Mouse (Mus musculus) liver, embryonic 14.5 days (tissue): ENCODE data around the gene Ramp3. TPM values are rescaled to one million over a fixed set of nuclear protein-coding genes. Genes with fewer than 3 reads are reported as not detected.
A peak's percentile ranks its signal among the peaks of the same experiment; 100 is the strongest.

Source experiments
- ATAC-seq: fragments of 200-750 bp; cut with Nextera tagmentation; 2 replicates; pipeline ENCODE4 v1.8.0; 2017; ENCODE audit warnings: moderate number of reproducible peaks, mild to moderate bottlenecking, moderate library complexity; ENCODE audit not compliant: insufficient read depth
- DNase-seq, 3 experiments: peaks; one replicate each; pipeline ENCODE4 v3.0.0-alpha.2; 2012 to 2013; ENCODE audit warnings: low read depth in 3 of 3, low spot score in 3 of 3
- H3K27ac ChIP-seq: fragments of 300-500 bp; sonication (generic); 2 replicates; pipeline ENCODE4 v1.5.1; 2014; ENCODE audit warnings: moderate library complexity, mild to moderate bottlenecking, control low read depth, inconsistent platforms
- H3K27me3 ChIP-seq: fragments of 300-500 bp; sonication (generic); 2 replicates; pipeline ENCODE4 v1.6.1; 2014; ENCODE audit warnings: mild to moderate bottlenecking, low read length, moderate library complexity; ENCODE audit not compliant: control insufficient read depth, insufficient read depth
- H3K36me3 ChIP-seq: fragments of 300-500 bp; sonication (generic); replicated peaks from 2 replicates; pipeline ENCODE4 v1.6.1; 2014; ENCODE audit warnings: low read depth; ENCODE audit not compliant: control insufficient read depth, insufficient read depth
- H3K4me1 ChIP-seq, 2 experiments: fragments of 200-500 bp in 1 of 2; fragments of 300-500 bp in 1 of 2; sonication (generic) in 1 of 2; replicated peaks; 2 replicates each; pipeline ENCODE4 v1.6.1; 2012 to 2014; ENCODE audit warnings: antibody characterized with exemption in 1 of 2, inconsistent platforms in 1 of 2, low read length in 1 of 2; ENCODE audit not compliant: control insufficient read depth in 2 of 2, insufficient read depth in 2 of 2
- H3K4me2 ChIP-seq: fragments of 300-500 bp; sonication (generic); 2 replicates; pipeline ENCODE4 v1.6.1; 2014; ENCODE audit warnings: low read depth, mild to moderate bottlenecking, control low read depth, moderate library complexity
- H3K4me3 ChIP-seq, 2 experiments: fragments of 200-500 bp in 1 of 2; fragments of 300-500 bp in 1 of 2; sonication (generic) in 1 of 2; 2 replicates each; pipeline ENCODE4 v1.5.1; 2012 to 2014; ENCODE audit warnings: low read depth in 2 of 2, low read length in 2 of 2, mild to moderate bottlenecking in 2 of 2, control low read depth in 1 of 2, inconsistent platforms in 1 of 2, moderate library complexity in 1 of 2; ENCODE audit not compliant: insufficient read depth in 1 of 2
- H3K9ac ChIP-seq: fragments of 300-500 bp; sonication (generic); replicated peaks from 2 replicates; pipeline ENCODE4 v1.6.1; 2014; ENCODE audit warnings: mild to moderate bottlenecking, control low read depth, moderate library complexity
- H3K9me3 ChIP-seq: fragments of 300-500 bp; sonication (generic); 2 replicates; pipeline ENCODE4 v1.6.1; 2016; ENCODE audit warnings: low read length, mixed read lengths; ENCODE audit not compliant: control insufficient read depth
- CTCF ChIP-seq: IDR thresholded peaks from 2 replicates; pipeline ENCODE4 v1.5.1; 2016; ENCODE audit warnings: antibody characterized with exemption, low read depth, control low read depth
- EP300 ChIP-seq: IDR thresholded peaks from 2 replicates; pipeline ENCODE4 v1.6.1; 2016; ENCODE audit warnings: antibody characterized with exemption, low read depth
- WGBS: fragments of 180-500 bp; shearing (Covaris S2); extraction: QIAGEN DNeasy Blood & Tissue Kit; methylation state at CpG from one replicate; pipeline ENCODE4 v1.1.7; 2014; ENCODE audit not compliant: insufficient replicate concordance; 5-methylcytosine and 5-hydroxymethylcytosine counted together
- polyA plus RNA-seq, 2 experiments: library from polyadenylated mRNA; depleted of rRNA in 1 of 2; stranded (reverse) in 1 of 2; unstranded in 1 of 2; fragments of >200 nt; fragmentation: Nextera tagmentation in 1 of 2; extraction: Ambion mirVana in 1 of 2; gene quantifications; 2 replicates each; pipeline versions ENCODE4 v1.2.1 to v1.2.3; 2012 to 2014

Gene Ramp3
- polyA plus RNA-seq, 2 experiments = 0.04 TPM; not detected in 1

- H3K36me3 ChIP-seq = no peaks in the 10 kb centered on the region
- H3K4me1 ChIP-seq = no peaks in the 10 kb centered on the region
- H3K27ac ChIP-seq = no peak overlapping the region
- no peak overlapping the region for H3K4me3 ChIP-seq
- TF ChIP-seq EP300 (no peak), CTCF (no peak)
- no peak for DNase-seq
- no peak for ATAC-seq
- no peak overlapping the region for H3K4me2 ChIP-seq
- H3K9me3 ChIP-seq = no peaks in the 10 kb centered on the region
- WGBS = 51% methylated on average over 6 of the region's 6 CpGs
- no peaks in the 10 kb centered on the region for H3K27me3 ChIP-seq
- H3K9ac ChIP-seq = no peak overlapping the region
Measured at GRCm38 (mm10) chr11:6692341-6692740, 34.0 kb downstream of the Ramp3 start.

GRCm38 (mm10) chr11:6694114-6694513 lies 35.8 kb downstream of the Ramp3 start:
- TF ChIP-seq EP300 (no peak), CTCF (no peak)
- Histone ChIP-seq H3K9me3 (no peaks in the 10 kb centered on the region), H3K4me1 (no peaks in the 10 kb centered on the region), H3K4me2 (no peak overlapping the region), H3K27ac (no peak overlapping the region), H3K27me3 (no peaks in the 10 kb centered on the region), H3K36me3 (no peaks in the 10 kb centered on the region), H3K9ac (no peak overlapping the region), H3K4me3 (no peak overlapping the region)
- DNase-seq (no peak), ATAC-seq (no peak)
- WGBS = 59% methylated on average over 10 of the region's 10 CpGs

- Histone ChIP-seq H3K36me3 (no peaks in the 10 kb centered on the region), H3K9me3 (no peaks in the 10 kb centered on the region), H3K4me1 (no peaks in the 10 kb centered on the region), H3K27ac (no peak overlapping the region), H3K4me3 (no peak overlapping the region), H3K9ac (no peak overlapping the region), H3K27me3 (no peaks in the 10 kb centered on the region), H3K4me2 (no peak overlapping the region)
- TF ChIP-seq CTCF (no peak), EP300 (no peak)
- DNase-seq (peak in 1 of 3 experiments; percentile 35), ATAC-seq (no peak)
- 6% methylated on average over 12 of the region's 12 CpGs for WGBS
Measured at GRCm38 (mm10) chr11:6695176-6695575, 36.9 kb downstream of the Ramp3 start.

GRCm38 (mm10) chr11:6696551-6696950 lies 38.2 kb downstream of the Ramp3 start:
- 56% methylated on average over 8 of the region's 8 CpGs for WGBS

GRCm38 (mm10) chr11:6697751-6698150 lies 39.4 kb downstream of the Ramp3 start:
- no peak for ATAC-seq
- H3K27ac ChIP-seq = no peak overlapping the region
- WGBS = 73% methylated on average over 10 of the region's 10 CpGs

More at GRCm38 (mm10) chr11:6696551-6696950, 38.2 kb downstream of the Ramp3 start:
- TF ChIP-seq CTCF = no peak
- TF ChIP-seq EP300 = no peak
- Histone ChIP-seq H3K4me1 (no peaks in the 10 kb centered on the region), H3K9ac (no peak overlapping the region), H3K27ac (no peak overlapping the region), H3K27me3 (no peaks in the 10 kb centered on the region), H3K36me3 (no peaks in the 10 kb centered on the region), H3K4me3 (no peak overlapping the region), H3K4me2 (no peak overlapping the region), H3K9me3 (no peaks in the 10 kb centered on the region)
- no peak for DNase-seq
- no peak for ATAC-seq

More at GRCm38 (mm10) chr11:6697751-6698150, 39.4 kb downstream of the Ramp3 start:
- no peaks in the 10 kb centered on the region for H3K36me3 ChIP-seq
- DNase-seq = no peak
- H3K4me2 ChIP-seq = no peak overlapping the region
- no peaks in the 10 kb centered on the region for H3K4me1 ChIP-seq
- H3K4me3 ChIP-seq = no peak overlapping the region
- TF ChIP-seq CTCF (no peak), EP300 (no peak)
- H3K9ac ChIP-seq = no peak overlapping the region
- H3K27me3 ChIP-seq = no peaks in the 10 kb centered on the region
- H3K9me3 ChIP-seq = no peaks in the 10 kb centered on the region
